Mouse (Mus musculus): ENCODE results near the gene Sept6. TPM values are rescaled to one million over a fixed set of nuclear protein-coding genes. Genes with fewer than 3 reads are reported as not detected.

Gene Sept6
- 10 to 100 TPM; 30.8 to 35.1 TPM for total RNA-seq (2021)
- long read RNA-seq, experiment 1, full-length matches to known transcripts = 6 of 12 reads
- long read RNA-seq, experiment 1, partial matches to known transcripts = 1 of 12 reads
- long read RNA-seq, experiment 1, other reads (novel, unspliced or antisense) = 5 of 12 reads
- long read RNA-seq, experiment 2, full-length matches to known transcripts = 19 of 36 reads
- long read RNA-seq, experiment 2, partial matches to known transcripts = 1 of 36 reads
- long read RNA-seq, experiment 2, other reads (novel, unspliced or antisense) = 16 of 36 reads

- DNase-seq (ENCODE audit: low spot score in 2 of 2) = no peak
These were observed at the start of gene Sept6 for GRCm38 (mm10) chrX:36991694-36992093. Sept6 (minus strand) TSS chrX:36991794.

- no peak for DNase-seq (ENCODE audit: low spot score in 2 of 2)
These were observed 36.8 kb upstream of the Sept6 start for GRCm38 (mm10) chrX:37028378-37028777.

- DNase-seq (ENCODE audit: low spot score in 2 of 2) = no peak
These were observed 32.2 kb upstream of the Sept6 start for GRCm38 (mm10) chrX:37023652-37024309.

GRCm38 (mm10) chrX:37022690-37023089 lies 31.1 kb upstream of the Sept6 start:
- peak; percentile 14 to 28 for DNase-seq (ENCODE audit: low spot score in 2 of 2)

GRCm38 (mm10) chrX:37019045-37019444 lies 27.5 kb upstream of the Sept6 start:
- DNase-seq (ENCODE audit: low spot score in 2 of 2) = no peak

GRCm38 (mm10) chrX:37018150-37018654 lies 26.6 kb upstream of the Sept6 start:
- DNase-seq (ENCODE audit: low spot score in 2 of 2) = no peak

- DNase-seq (ENCODE audit: low spot score in 2 of 2) = no peak
These were observed 22.3 kb upstream of the Sept6 start for GRCm38 (mm10) chrX:37013870-37014269.

- no peak for DNase-seq (ENCODE audit: low spot score in 2 of 2)
These were observed 555 bp downstream of the Sept6 start for GRCm38 (mm10) chrX:36991039-36991438.

GRCm38 (mm10) chrX:36989752-36990404 lies 1.7 kb downstream of the Sept6 start:
- DNase-seq (ENCODE audit: low spot score in 2 of 2) = no peak

- DNase-seq (ENCODE audit: low spot score in 2 of 2) = peak; percentile 18 to 41
These were observed 2.3 kb downstream of the Sept6 start for GRCm38 (mm10) chrX:36989234-36989751.

GRCm38 (mm10) chrX:36988754-36989153 lies 2.8 kb downstream of the Sept6 start:
- no peak for DNase-seq (ENCODE audit: low spot score in 2 of 2)

- no peak for DNase-seq (ENCODE audit: low spot score in 2 of 2)
These were observed 3.7 kb downstream of the Sept6 start for GRCm38 (mm10) chrX:36987851-36988250.

- no peak for DNase-seq (ENCODE audit: low spot score in 2 of 2)
These were observed 6.6 kb downstream of the Sept6 start for GRCm38 (mm10) chrX:36985041-36985440.

GRCm38 (mm10) chrX:36983654-36984311 lies 7.8 kb downstream of the Sept6 start:
- DNase-seq (ENCODE audit: low spot score in 2 of 2) = no peak

- DNase-seq (ENCODE audit: low spot score in 2 of 2) = no peak
These were observed 8.5 kb downstream of the Sept6 start for GRCm38 (mm10) chrX:36982892-36983653.

- no peak for DNase-seq (ENCODE audit: low spot score in 2 of 2)
These were observed 10.9 kb downstream of the Sept6 start for GRCm38 (mm10) chrX:36980563-36981187.

GRCm38 (mm10) chrX:36977863-36978262 lies 13.7 kb downstream of the Sept6 start:
- DNase-seq (ENCODE audit: low spot score in 2 of 2) = no peak

GRCm38 (mm10) chrX:36976980-36977379 lies 14.6 kb downstream of the Sept6 start:
- DNase-seq (ENCODE audit: low spot score in 2 of 2) = no peak

- no peak for DNase-seq (ENCODE audit: low spot score in 2 of 2)
These were observed 15.3 kb downstream of the Sept6 start for GRCm38 (mm10) chrX:36976272-36976671.

GRCm38 (mm10) chrX:36974905-36975304 lies 16.7 kb downstream of the Sept6 start:
- DNase-seq (ENCODE audit: low spot score in 2 of 2) = no peak
